Mouse (Mus musculus) embryonic fibroblast, embryonic 13.5 days (primary cell): ENCODE measurements around the gene Sirt4. TPM values are rescaled to one million over a fixed set of nuclear protein-coding genes. Genes with fewer than 3 reads are reported as not detected.

Experiments used
- H3K27ac ChIP-seq: 2 replicates; pipeline ENCODE4 v1.5.1; 2012; ENCODE audit warnings: low read length, control low read depth, inconsistent platforms; ENCODE audit not compliant: insufficient read depth
- H3K4me1 ChIP-seq: 2 replicates; pipeline ENCODE4 v1.6.1; 2011; ENCODE audit warnings: low read length; ENCODE audit not compliant: control insufficient read depth, insufficient read depth
- H3K4me3 ChIP-seq: 2 replicates; pipeline ENCODE4 v1.5.1; 2011; ENCODE audit warnings: mild to moderate bottlenecking, control low read depth, low read length; ENCODE audit not compliant: insufficient read depth
- CTCF ChIP-seq: IDR thresholded peaks from 2 replicates; pipeline ENCODE4 v1.5.1; 2011; ENCODE audit warnings: mild to moderate bottlenecking, control low read depth, low read length, moderate library complexity, borderline replicate concordance; ENCODE audit not compliant: insufficient read depth
- POLR2A ChIP-seq: IDR thresholded peaks from 2 replicates; pipeline ENCODE4 v1.6.1; 2011; ENCODE audit warnings: low read depth, mild to moderate bottlenecking, control low read depth, low read length, moderate library complexity
- polyA plus RNA-seq: library from polyadenylated mRNA; stranded (reverse); fragments of >200 nt; gene quantifications from 2 replicates; pipeline ENCODE4 v1.2.4, GENCODE M21; 2011; ENCODE audit warnings: low read depth; ENCODE audit not compliant: missing spikeins, insufficient read length

Gene Sirt4
- polyA plus RNA-seq, 1 experiment, result 18.5 TPM

DNA sequence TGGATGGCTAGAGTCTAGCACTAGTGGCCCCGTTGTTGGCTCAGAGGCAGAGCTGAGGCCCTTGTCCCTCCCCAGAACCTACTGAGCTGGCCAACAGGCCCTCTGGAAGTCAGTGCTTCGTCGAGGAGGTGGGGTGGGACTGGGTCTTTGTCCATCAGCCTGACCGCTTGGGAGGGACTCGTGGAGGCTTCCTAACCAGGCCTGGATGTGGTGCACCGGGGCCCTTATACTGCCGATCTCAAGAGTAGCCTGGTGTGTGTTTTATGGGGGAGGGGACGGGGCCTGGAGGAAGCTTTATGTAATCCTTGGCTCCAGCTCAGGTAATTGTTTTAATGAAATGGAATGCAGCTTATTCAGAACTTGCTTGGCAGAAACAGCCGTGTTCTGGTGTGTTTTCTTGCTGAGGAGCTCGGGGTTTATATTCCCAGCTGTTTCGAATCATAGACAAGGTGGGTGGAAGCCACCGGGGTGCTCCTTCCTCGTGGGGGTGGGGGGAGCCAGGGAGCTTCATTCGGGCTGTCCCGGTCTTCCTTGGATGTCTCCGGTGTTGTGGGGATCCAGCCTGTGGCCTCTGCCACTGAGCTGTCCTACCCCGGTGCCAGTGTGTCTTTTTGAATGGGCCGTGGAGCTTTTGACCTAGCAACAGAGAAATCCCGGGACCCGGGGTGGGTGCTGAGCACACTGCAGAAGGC is 30.5 kb upstream of the Sirt4 start:
- peak overlapping the region; percentile 48 for H3K27ac ChIP-seq
- TF ChIP-seq POLR2A, result no peak
- no peak for TF ChIP-seq CTCF
- H3K4me1 ChIP-seq, result peaks cover 13% of the 10 kb centered on the region
- H3K4me3 ChIP-seq, result no peak overlapping the region

GRCm38 (mm10) chr5:115514346-115514745 is 29.8 kb upstream of the Sirt4 start:
- no peak overlapping the region for H3K4me3 ChIP-seq

DNA sequence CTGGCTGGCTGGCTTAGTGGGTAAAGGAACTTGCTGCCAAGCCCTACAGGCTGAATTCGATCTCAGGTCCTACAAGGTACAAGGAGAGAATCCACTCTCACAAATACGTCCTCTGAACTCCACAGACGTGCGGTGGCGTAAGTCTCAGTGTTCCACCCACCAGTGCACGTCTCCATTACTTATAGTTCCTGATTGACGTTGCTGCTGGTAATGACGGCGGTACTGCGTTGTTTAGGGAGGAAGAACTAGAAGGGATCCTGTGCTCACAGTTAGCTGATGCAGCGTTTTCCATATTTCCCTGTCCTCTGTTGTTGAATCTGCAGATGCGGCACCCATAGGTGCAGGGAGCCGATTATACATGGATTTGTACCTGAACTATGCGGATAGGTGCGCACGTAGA is 29.2 kb upstream of the Sirt4 start:
- no peak for TF ChIP-seq CTCF
- TF ChIP-seq POLR2A, result no peak
- H3K27ac ChIP-seq, result no peak overlapping the region

More at GRCm38 (mm10) chr5:115514346-115514745, 29.8 kb upstream of the Sirt4 start:
- peak overlapping the region; percentile 48 for H3K27ac ChIP-seq
- H3K4me1 ChIP-seq, result peaks cover 13% of the 10 kb centered on the region
- no peak for TF ChIP-seq CTCF
- TF ChIP-seq POLR2A, result no peak

DNA sequence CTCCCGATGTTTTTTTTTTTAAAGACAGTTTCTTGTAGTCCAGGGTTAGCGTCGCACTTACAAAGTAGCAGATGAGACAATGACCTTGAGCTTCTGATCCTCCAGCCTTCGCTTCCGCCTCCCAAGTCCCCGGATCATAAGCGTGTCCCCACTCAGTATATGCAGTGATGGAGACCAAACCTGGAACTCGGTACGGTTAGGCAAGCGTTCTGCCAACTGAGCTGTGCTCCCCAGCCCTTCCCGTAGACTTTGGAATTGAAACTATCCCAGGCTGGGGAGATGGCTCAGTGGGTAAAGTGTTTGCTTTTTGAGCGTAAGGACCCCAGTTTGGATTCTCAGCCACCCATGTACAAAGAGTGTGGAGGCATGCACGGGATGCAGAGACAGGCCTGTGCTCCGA is 28.7 kb upstream of the Sirt4 start:
- H3K27ac ChIP-seq, result no peak overlapping the region

More for the DNA sequence above, 29.2 kb upstream of the Sirt4 start:
- Histone ChIP-seq H3K4me3 (no peak overlapping the region), H3K4me1 (peaks cover 13% of the 10 kb centered on the region)

DNA sequence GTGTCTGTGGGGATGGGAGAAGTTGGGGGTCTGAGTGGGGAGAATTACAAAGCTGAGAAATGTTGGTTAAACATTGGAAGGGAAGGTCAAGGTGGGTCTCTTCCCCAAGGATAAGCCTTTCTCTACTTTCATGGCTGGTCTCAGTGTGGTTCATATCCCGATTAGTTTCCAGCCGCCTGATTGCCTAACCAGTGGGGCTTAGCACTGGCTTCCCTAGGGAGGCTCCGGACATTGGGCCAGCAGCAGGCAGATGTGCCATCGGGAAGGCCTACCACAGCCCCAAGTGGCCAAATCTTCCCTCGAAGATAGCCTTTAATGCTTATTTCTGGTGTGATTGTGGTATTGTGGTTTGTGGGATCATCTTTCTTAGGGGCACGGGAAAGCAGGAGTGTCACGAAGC is 27.9 kb upstream of the Sirt4 start:
- Histone ChIP-seq H3K4me3 (no peak overlapping the region), H3K27ac (no peak overlapping the region), H3K4me1 (peaks cover 13% of the 10 kb centered on the region)
- TF ChIP-seq POLR2A (no peak), CTCF (no peak)

More for the DNA sequence above, 28.7 kb upstream of the Sirt4 start:
- H3K4me1 ChIP-seq, result peaks cover 13% of the 10 kb centered on the region
- TF ChIP-seq POLR2A (no peak), CTCF (no peak)
- H3K4me3 ChIP-seq, result no peak overlapping the region

GRCm38 (mm10) chr5:115509790-115510689 is 25.5 kb upstream of the Sirt4 start:
- Histone ChIP-seq H3K4me3 (0 out of 2 replicates have a peak overlapping the region, but pooled peaks have one; percentile 8), H3K27ac (no peak overlapping the region), H3K4me1 (peaks cover 9% of the 10 kb centered on the region)
- TF ChIP-seq POLR2A, result no peak
- no peak for TF ChIP-seq CTCF

- H3K27ac ChIP-seq, result no peak overlapping the region
- no peak for TF ChIP-seq POLR2A
- TF ChIP-seq CTCF, result no peak
- peak overlapping the region; percentile 8; the same call in 1 of the 2 replicates for H3K4me3 ChIP-seq
- peaks cover 3% of the 10 kb centered on the region for H3K4me1 ChIP-seq
These were observed 24.8 kb upstream of the Sirt4 start for GRCm38 (mm10) chr5:115509321-115509761.

- peak overlapping the region; percentile 85 for H3K4me3 ChIP-seq
- no peak overlapping the region for H3K27ac ChIP-seq
- no peaks in the 10 kb centered on the region; the same call in 1 of the 2 replicates for H3K4me1 ChIP-seq
- TF ChIP-seq POLR2A, result no peak
- TF ChIP-seq CTCF, result no peak
These were observed 24.3 kb upstream of the Sirt4 start for GRCm38 (mm10) chr5:115508859-115509147.

DNA sequence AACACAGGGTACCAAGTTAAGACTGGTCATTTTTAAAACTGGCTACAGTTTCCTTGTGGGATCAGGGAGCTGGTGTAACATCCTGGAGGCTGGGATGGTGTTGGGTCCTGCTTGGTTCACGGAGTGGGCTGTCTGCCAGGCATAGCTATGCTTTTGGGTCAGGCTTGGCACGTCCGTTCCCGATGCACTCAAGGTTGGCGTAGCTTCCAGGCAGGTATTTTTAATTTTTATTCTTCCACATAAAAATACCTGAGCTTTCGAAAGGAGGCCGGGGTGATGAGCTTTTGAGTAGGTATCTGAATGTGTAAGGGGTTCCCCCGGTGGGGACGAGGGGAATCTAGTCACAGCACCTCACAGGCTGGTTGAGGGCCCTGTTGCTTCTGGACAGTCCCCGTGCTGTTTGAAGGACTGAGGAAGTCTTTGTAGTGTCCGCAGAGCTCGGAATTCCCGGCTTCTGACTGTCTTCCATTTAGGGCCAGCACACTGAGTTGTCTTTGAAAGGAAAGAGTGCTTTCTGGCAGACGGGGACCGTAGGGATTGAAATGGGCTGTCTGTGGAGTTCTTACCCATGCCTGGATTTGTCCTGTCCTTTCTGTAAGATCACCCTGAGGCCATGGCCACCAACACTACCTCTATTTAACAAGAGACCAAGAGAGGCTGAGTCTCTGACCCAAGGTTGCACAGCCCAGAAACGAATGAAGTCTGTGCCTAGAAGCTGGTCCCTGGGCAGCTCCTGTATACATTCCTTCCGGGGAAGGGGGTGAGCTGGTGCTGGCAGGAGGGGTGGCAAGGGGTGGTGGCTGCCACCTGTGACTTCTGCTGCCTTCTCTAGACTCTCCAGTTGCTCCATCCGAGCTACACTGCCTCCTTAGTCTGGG is 23.7 kb upstream of the Sirt4 start:
- TF ChIP-seq POLR2A (no peak), CTCF (no peak)

More for the DNA sequence above, 23.7 kb upstream of the Sirt4 start:
- Histone ChIP-seq H3K27ac (no peak overlapping the region), H3K4me1 (peaks cover 1% of the 10 kb centered on the region), H3K4me3 (peak overlapping the region; percentile 85)
